Mouse (Mus musculus) liver, embryonic 12.5 days (tissue): ENCODE results near the gene Rassf1. TPM values are rescaled to one million over a fixed set of nuclear protein-coding genes. Genes with fewer than 3 reads are reported as not detected.

Experiments used
- ATAC-seq: fragments of 200-750 bp; cut with Nextera tagmentation; 2 replicates; pipeline ENCODE4 v1.8.0; 2017; ENCODE audit warnings: moderate number of reproducible peaks, mild to moderate bottlenecking, moderate library complexity
- H3K27ac ChIP-seq: fragments of 300-500 bp; sonication (generic); 2 replicates; pipeline ENCODE4 v1.5.1; 2016; ENCODE audit warnings: mild to moderate bottlenecking
- H3K27me3 ChIP-seq: fragments of 300-500 bp; sonication (generic); replicated peaks from 2 replicates; pipeline ENCODE4 v1.6.1; 2016; ENCODE audit warnings: mild to moderate bottlenecking, moderate library complexity
- H3K36me3 ChIP-seq: fragments of 300-500 bp; sonication (generic); 2 replicates; pipeline ENCODE4 v1.6.1; 2016; ENCODE audit warnings: mild to moderate bottlenecking, moderate library complexity
- H3K4me1 ChIP-seq: fragments of 300-500 bp; sonication (generic); 2 replicates; pipeline ENCODE4 v1.6.1; 2016
- H3K4me2 ChIP-seq: fragments of 300-500 bp; sonication (generic); 2 replicates; pipeline ENCODE4 v1.6.1; 2016; ENCODE audit warnings: mild to moderate bottlenecking, moderate library complexity
- H3K4me3 ChIP-seq: fragments of 300-500 bp; sonication (generic); 2 replicates; pipeline ENCODE4 v1.5.1; 2016; ENCODE audit warnings: mild to moderate bottlenecking, moderate library complexity
- H3K9ac ChIP-seq: fragments of 300-500 bp; sonication (generic); 2 replicates; pipeline ENCODE4 v1.6.1; 2016; ENCODE audit warnings: mild to moderate bottlenecking, moderate library complexity
- H3K9me3 ChIP-seq: fragments of 300-500 bp; sonication (generic); replicated peaks from 2 replicates; pipeline ENCODE4 v1.6.1; 2016; ENCODE audit warnings: mild to moderate bottlenecking, moderate library complexity
- WGBS: fragments of 180-500 bp; shearing (Covaris S2); methylation state at CpG from one replicate; pipeline ENCODE4 v1.1.7; 2016; ENCODE audit not compliant: insufficient replicate concordance; 5-methylcytosine and 5-hydroxymethylcytosine counted together
- polyA plus RNA-seq: library from polyadenylated mRNA; unstranded; fragments of >200 nt; fragmentation: Nextera tagmentation; extraction: Ambion mirVana; gene quantifications from 2 replicates; pipeline ENCODE4 v1.2.1, GENCODE M21; 2016

Gene Rassf1
- polyA plus RNA-seq, 1 experiment from 2014 or later: 24.8 TPM

GRCm38 (mm10) chr9:107521711-107522399 is 29.5 kb upstream of the Rassf1 start:
- Histone ChIP-seq H3K4me3 (no peak overlapping the region), H3K4me1 (peaks cover 20% of the 10 kb centered on the region), H3K9ac (no peak overlapping the region; the same call in 1 of the 2 replicates), H3K36me3 (no peaks in the 10 kb centered on the region), H3K27ac (no peak overlapping the region), H3K27me3 (peaks cover 75% of the 10 kb centered on the region), H3K9me3 (no peaks in the 10 kb centered on the region), H3K4me2 (peak overlapping the region; percentile 48)
- WGBS: 17% methylated on average over 25 of the region's 25 CpGs
- ATAC-seq: no peak

- H3K36me3 ChIP-seq: no peaks in the 10 kb centered on the region
- no peak for ATAC-seq
- no peaks in the 10 kb centered on the region for H3K9me3 ChIP-seq
- H3K27me3 ChIP-seq: peaks cover 76% of the 10 kb centered on the region
- H3K27ac ChIP-seq: no peak overlapping the region
- H3K4me1 ChIP-seq: peaks cover 25% of the 10 kb centered on the region
- no peak overlapping the region for H3K9ac ChIP-seq
- H3K4me3 ChIP-seq: no peak overlapping the region
- 64% methylated on average over 2 of the region's 2 CpGs for WGBS
- peak overlapping the region; percentile 48 for H3K4me2 ChIP-seq
These were observed 29.0 kb upstream of the Rassf1 start for GRCm38 (mm10) chr9:107522400-107522711.

- WGBS: 7% methylated on average over 44 of the region's 44 CpGs
- Histone ChIP-seq H3K4me2 (peak overlapping the region; percentile 73), H3K9me3 (no peaks in the 10 kb centered on the region), H3K27me3 (peaks cover 91% of the 10 kb centered on the region), H3K4me3 (peak overlapping the region; percentile 48), H3K27ac (no peak overlapping the region), H3K36me3 (no peaks in the 10 kb centered on the region), H3K4me1 (peaks cover 27% of the 10 kb centered on the region), H3K9ac (no peak overlapping the region; the same call in 1 of the 2 replicates)
- ATAC-seq: peak; percentile 66
These were observed 24.9 kb upstream of the Rassf1 start for GRCm38 (mm10) chr9:107526198-107527026.

GRCm38 (mm10) chr9:107533791-107534407 is 17.5 kb upstream of the Rassf1 start, which contains the start of gene Tmem115:
Gene Tmem115 (plus strand): TSS chr9:107533945.
- Histone ChIP-seq H3K4me3 (peak within 1 kb of the TSS; percentile 87), H3K27me3 (peaks cover 22% of the 10 kb centered on the region), H3K27ac (peak within 1 kb of the TSS; percentile 85), H3K36me3 (peaks cover 25% of the 10 kb centered on the region), H3K9me3 (no peaks in the 10 kb centered on the region), H3K9ac (peak within 1 kb of the TSS; percentile 94), H3K4me2 (peak within 1 kb of the TSS; percentile 93), H3K4me1 (peaks cover 40% of the 10 kb centered on the region)
- WGBS: under 1% methylated on average over 48 of the region's 48 CpGs
- peak; percentile 97 for ATAC-seq

- no peaks in the 10 kb centered on the region for H3K9me3 ChIP-seq
- peak; percentile 27 for ATAC-seq
These were observed 16.8 kb upstream of the Rassf1 start for GRCm38 (mm10) chr9:107534408-107535202.

GRCm38 (mm10) chr9:107538231-107538630 is 13.1 kb upstream of the Rassf1 start:
- no peak overlapping the region for H3K4me3 ChIP-seq
- no peak for ATAC-seq
- no peak overlapping the region for H3K27ac ChIP-seq
- peaks cover 63% of the 10 kb centered on the region for H3K4me1 ChIP-seq
- H3K9ac ChIP-seq: no peak overlapping the region
- H3K36me3 ChIP-seq: peaks cover 41% of the 10 kb centered on the region
- H3K9me3 ChIP-seq: no peaks in the 10 kb centered on the region
- H3K27me3 ChIP-seq: no peaks in the 10 kb centered on the region
- H3K4me2 ChIP-seq: no peak overlapping the region
- WGBS: 86% methylated on average over 7 of the region's 7 CpGs

More at GRCm38 (mm10) chr9:107534408-107535202, 16.8 kb upstream of the Rassf1 start:
- H3K4me1 ChIP-seq: peaks cover 42% of the 10 kb centered on the region
- H3K9ac ChIP-seq: peak overlapping the region; percentile 94
- peaks cover 32% of the 10 kb centered on the region for H3K36me3 ChIP-seq
- under 1% methylated on average over 40 of the region's 40 CpGs for whole genome bisulfite sequencing
- peak overlapping the region; percentile 85 for H3K27ac ChIP-seq
- peak overlapping the region; percentile 93 for H3K4me2 ChIP-seq
- H3K27me3 ChIP-seq: peaks cover 17% of the 10 kb centered on the region
- H3K4me3 ChIP-seq: peak overlapping the region; percentile 87

- no peak for ATAC-seq
- Histone ChIP-seq H3K4me2 (no peak overlapping the region), H3K9me3 (no peaks in the 10 kb centered on the region), H3K4me1 (peaks cover 62% of the 10 kb centered on the region), H3K9ac (no peak overlapping the region), H3K36me3 (peaks cover 44% of the 10 kb centered on the region), H3K27me3 (no peaks in the 10 kb centered on the region), H3K27ac (no peak overlapping the region), H3K4me3 (no peak overlapping the region)
- WGBS: 82% methylated on average over 3 of the region's 3 CpGs
These were observed 12.6 kb upstream of the Rassf1 start for GRCm38 (mm10) chr9:107538711-107539110.

- no peaks in the 10 kb centered on the region for H3K9me3 ChIP-seq
- WGBS: 92% methylated on average over 8 of the region's 8 CpGs
- no peaks in the 10 kb centered on the region for H3K27me3 ChIP-seq
- H3K4me1 ChIP-seq: peaks cover 56% of the 10 kb centered on the region
- no peak overlapping the region for H3K4me3 ChIP-seq
- no peak overlapping the region for H3K9ac ChIP-seq
- peaks cover 57% of the 10 kb centered on the region for H3K36me3 ChIP-seq
- ATAC-seq: no peak
- no peak overlapping the region for H3K4me2 ChIP-seq
- H3K27ac ChIP-seq: no peak overlapping the region
These were observed 11.4 kb upstream of the Rassf1 start for GRCm38 (mm10) chr9:107539940-107540339.

- H3K4me1 ChIP-seq: peaks cover 56% of the 10 kb centered on the region
- peak overlapping the region; percentile 28; the same call in 1 of the 2 replicates for H3K27ac ChIP-seq
- ATAC-seq: no peak
- 63% methylated on average over 4 of the region's 4 CpGs for WGBS
- H3K4me2 ChIP-seq: no peak overlapping the region
- no peaks in the 10 kb centered on the region for H3K27me3 ChIP-seq
- H3K9me3 ChIP-seq: no peaks in the 10 kb centered on the region
- H3K36me3 ChIP-seq: peaks cover 61% of the 10 kb centered on the region
- H3K9ac ChIP-seq: no peak overlapping the region
- no peak overlapping the region for H3K4me3 ChIP-seq
These were observed 10.9 kb upstream of the Rassf1 start for GRCm38 (mm10) chr9:107540420-107540819.

GRCm38 (mm10) chr9:107541005-107541404 is 10.3 kb upstream of the Rassf1 start:
- no peak; the same call in 1 of the 2 replicates for ATAC-seq
- H3K36me3 ChIP-seq: peaks cover 61% of the 10 kb centered on the region
- H3K9ac ChIP-seq: no peak overlapping the region
- WGBS: 41% methylated on average over 10 of the region's 10 CpGs
- H3K4me3 ChIP-seq: peak overlapping the region; percentile 68
- H3K27me3 ChIP-seq: no peaks in the 10 kb centered on the region
- H3K4me1 ChIP-seq: peaks cover 55% of the 10 kb centered on the region
- H3K27ac ChIP-seq: peak overlapping the region; percentile 83; the same call in 1 of the 2 replicates
- H3K9me3 ChIP-seq: no peaks in the 10 kb centered on the region
- H3K4me2 ChIP-seq: peak overlapping the region; percentile 94
